Mouse (Mus musculus): ENCODE data around the gene Ankrd53. TPM values are rescaled to one million over a fixed set of nuclear protein-coding genes. Genes with fewer than 3 reads are reported as not detected.

The Ankrd53 gene
- polyA plus RNA-seq, 1 experiment from 2014 or later = 0.17 TPM

DNA sequence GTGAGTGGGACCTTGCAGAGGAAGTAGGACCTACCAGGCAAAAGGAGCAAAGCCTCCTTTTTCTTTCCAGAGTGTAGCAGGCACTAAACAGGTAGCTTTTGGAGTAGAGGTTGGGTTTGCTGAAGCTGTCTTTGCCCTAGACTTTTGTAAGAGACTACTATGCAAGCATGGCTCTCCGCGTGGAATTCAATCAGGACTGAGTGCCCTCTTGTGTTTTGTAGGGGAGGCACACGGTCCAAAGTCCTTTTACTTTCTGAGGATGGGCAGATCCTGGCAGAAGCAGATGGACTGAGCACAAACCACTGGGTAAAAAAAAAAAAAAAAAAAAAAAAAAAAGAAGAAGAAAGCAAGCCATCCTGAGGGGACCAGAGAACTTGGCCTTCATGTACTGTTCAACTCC lies 34.2 kb downstream of the Ankrd53 start:
- WGBS = 58% methylated on average over 3 of the region's 3 CpGs
- no peak overlapping the region for H3K27ac ChIP-seq
- ATAC-seq = no peak
- H3K4me2 ChIP-seq (replicated peaks) = no peak overlapping the region
- no peak overlapping the region for H3K9ac ChIP-seq (replicated peaks)
- peaks cover 22% of the 10 kb centered on the region for H3K4me1 ChIP-seq (replicated peaks)
- peaks cover 30% of the 10 kb centered on the region for H3K36me3 ChIP-seq
- 0 out of 2 replicates have a peak, but pooled peaks cover 4% of the 10 kb centered on the region for H3K27me3 ChIP-seq
- no peak overlapping the region for H3K4me3 ChIP-seq (replicated peaks)
- H3K9me3 ChIP-seq = no peaks in the 10 kb centered on the region

DNA sequence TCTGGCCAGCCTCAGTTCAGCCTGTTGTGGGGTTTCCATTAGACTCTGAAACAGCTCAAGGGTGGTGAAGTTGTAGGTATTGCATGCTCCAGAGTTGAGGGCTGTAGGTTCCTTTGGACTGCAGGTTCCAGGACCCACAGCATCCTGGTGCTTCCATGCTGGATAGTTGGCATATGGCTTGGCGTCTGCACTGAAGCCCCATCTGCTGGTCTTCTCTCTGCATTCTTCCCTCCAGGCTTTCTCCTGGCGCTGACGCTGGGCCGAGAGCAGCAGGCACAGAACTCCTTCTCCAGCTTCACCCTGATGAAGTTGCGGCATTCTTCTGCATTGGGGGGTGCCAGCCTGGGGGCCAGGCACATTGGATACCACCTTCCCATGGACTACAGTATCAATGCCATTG lies 39.6 kb downstream of the Ankrd53 start:
- Histone ChIP-seq H3K4me3 (replicated peaks) (no peak overlapping the region), H3K4me2 (replicated peaks) (no peak overlapping the region), H3K27me3 (no peaks in the 10 kb centered on the region), H3K4me1 (replicated peaks) (0 out of 2 replicates have a peak, but pooled peaks cover 5% of the 10 kb centered on the region), H3K9ac (replicated peaks) (no peak overlapping the region), H3K27ac (no peak overlapping the region), H3K9me3 (no peaks in the 10 kb centered on the region), H3K36me3 (peaks cover 70% of the 10 kb centered on the region)
- 88% methylated on average over 5 of the region's 5 CpGs for WGBS
- ATAC-seq = no peak

DNA sequence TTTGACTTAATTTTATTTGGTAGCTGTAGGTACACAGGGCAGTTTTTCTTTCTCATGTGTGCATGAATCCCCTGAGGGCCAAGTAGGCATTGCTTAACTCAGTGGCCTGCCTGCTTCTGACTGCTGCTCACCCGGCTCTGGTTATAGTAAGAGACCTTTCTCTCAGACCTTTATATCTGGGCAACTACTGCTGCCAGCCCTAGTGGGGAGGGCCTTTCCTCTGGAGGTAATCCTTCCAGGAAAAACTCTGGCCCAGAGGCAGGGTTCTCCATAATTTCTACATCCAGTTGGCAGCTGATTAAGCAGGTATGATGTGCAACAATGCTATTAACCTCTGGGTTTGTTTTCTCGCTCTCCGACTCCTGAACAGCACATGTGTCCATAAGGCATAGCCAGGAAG lies 40.4 kb downstream of the Ankrd53 start:
- no peaks in the 10 kb centered on the region for H3K9me3 ChIP-seq
- H3K36me3 ChIP-seq = peaks cover 79% of the 10 kb centered on the region
- H3K4me2 ChIP-seq (replicated peaks) = no peak overlapping the region
- no peak overlapping the region for H3K9ac ChIP-seq (replicated peaks)
- no peak overlapping the region for H3K27ac ChIP-seq
- no peak overlapping the region for H3K4me3 ChIP-seq (replicated peaks)
- H3K4me1 ChIP-seq (replicated peaks) = 0 out of 2 replicates have a peak, but pooled peaks cover under 1% of the 10 kb centered on the region
- 91% methylated on average over 3 of the region's 3 CpGs for WGBS
- ATAC-seq = no peak
- H3K27me3 ChIP-seq = no peaks in the 10 kb centered on the region

DNA sequence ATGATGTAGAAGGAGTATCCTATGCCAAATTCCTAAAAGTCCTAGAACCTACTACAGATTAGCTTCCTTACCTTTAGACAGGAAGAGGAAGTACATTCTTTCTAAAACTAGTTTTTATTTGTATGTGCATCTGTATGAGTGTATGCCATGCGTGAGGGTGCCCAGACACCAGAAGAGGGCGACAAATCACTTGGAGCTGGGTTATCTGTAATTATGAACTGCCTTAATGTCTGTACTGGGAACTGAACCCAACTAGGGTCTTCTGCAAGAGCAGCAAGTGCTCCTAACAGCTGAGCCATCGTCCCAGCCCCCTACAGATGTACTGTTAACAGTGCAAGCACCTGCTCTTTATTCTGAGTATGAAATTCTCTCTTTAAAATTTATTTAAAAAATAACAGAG lies 53.4 kb downstream of the Ankrd53 start:
- no peak for ATAC-seq
- Histone ChIP-seq H3K27me3 (no peaks in the 10 kb centered on the region), H3K4me2 (replicated peaks) (no peak overlapping the region), H3K9ac (replicated peaks) (no peak overlapping the region), H3K36me3 (peaks cover 45% of the 10 kb centered on the region), H3K4me3 (replicated peaks) (no peak overlapping the region), H3K9me3 (peaks cover 5% of the 10 kb centered on the region; the same call in 1 of the 2 replicates), H3K4me1 (replicated peaks) (peaks cover 8% of the 10 kb centered on the region; the same call in 1 of the 2 replicates), H3K27ac (no peak overlapping the region)
- WGBS = 90% methylated on average over 3 of the region's 3 CpGs

Other genes starting within 250 kb of the Ankrd53 start
- gene Actg2, start 226.4 kb upstream of the Ankrd53 start, polyA plus RNA-seq (2015; fragmentation: Nextera tagmentation; extraction: Ambion mirVana) = 1.5 and 2.1 TPM in 2 replicates
- gene Stambp, start 189.9 kb upstream of the Ankrd53 start, polyA plus RNA-seq (2015; fragmentation: Nextera tagmentation; extraction: Ambion mirVana) = 48.6 and 55.3 TPM in 2 replicates
- gene Clec4f, start 106.5 kb upstream of the Ankrd53 start, polyA plus RNA-seq (2015; fragmentation: Nextera tagmentation; extraction: Ambion mirVana) = not detected in 2 replicates
- gene Cd207, start 84.8 kb upstream of the Ankrd53 start, polyA plus RNA-seq (2015; fragmentation: Nextera tagmentation; extraction: Ambion mirVana) = not detected in 2 replicates
- gene Vax2, start 51.4 kb upstream of the Ankrd53 start, polyA plus RNA-seq (2015; fragmentation: Nextera tagmentation; extraction: Ambion mirVana) = 0.32 and 0.46 TPM in 2 replicates
- not detected in 2 replicates for gene Atp6v1b1, start 19.7 kb upstream of the Ankrd53 start, polyA plus RNA-seq (2015; fragmentation: Nextera tagmentation; extraction: Ambion mirVana)
- gene Tex261, start 13.2 kb downstream of the Ankrd53 start, polyA plus RNA-seq (2015; fragmentation: Nextera tagmentation; extraction: Ambion mirVana) = 61.7 and 64.4 TPM in 2 replicates
- 85.3 and 88.1 TPM in 2 replicates for gene Nagk, start 32.3 kb downstream of the Ankrd53 start, polyA plus RNA-seq (2015; fragmentation: Nextera tagmentation; extraction: Ambion mirVana)
- gene Paip2b, start 69.1 kb downstream of the Ankrd53 start, polyA plus RNA-seq (2015; fragmentation: Nextera tagmentation; extraction: Ambion mirVana) = 29.7 and 35.8 TPM in 2 replicates
- gene Zfp638, start 104.5 kb downstream of the Ankrd53 start, polyA plus RNA-seq (2015; fragmentation: Nextera tagmentation; extraction: Ambion mirVana) = 96.5 TPM in 2 replicates
- 2.0 and 2.6 TPM in 2 replicates for gene Dysf, start 245.9 kb downstream of the Ankrd53 start, polyA plus RNA-seq (2015; fragmentation: Nextera tagmentation; extraction: Ambion mirVana)

Data from midbrain, embryonic 13.5 days (tissue).